Mouse (Mus musculus): ENCODE measurements at regions not wholly inside any gene's neighbourhood (a gene's known extent, or its start where the extent isn't known, plus 50 kb on each side); places are given as distances from the start of the nearest gene placed in this dataset.
"Not testable (repeated sequence)": the region's sequence is repeated elsewhere in the genome, so short reads cannot be mapped to it uniquely, and the experiment has no call there.

- H3K4me1 ChIP-seq (replicated peaks); H3K36me3 ChIP-seq; H3K27me3 ChIP-seq; H3K9ac ChIP-seq (replicated peaks); H3K4me3 ChIP-seq (replicated peaks); H3K27ac ChIP-seq; ATAC-seq (ENCODE audit: insufficient number of reproducible peaks, insufficient read depth, low FRiP score, low TSS enrichment, low read depth); H3K4me2 ChIP-seq: not testable (repeated sequence)
- whole genome bisulfite sequencing: 93% methylated on average over 2 of the region's 2 CpGs
- H3K9me3 ChIP-seq: peaks cover 14% of the 10 kb centered on the region
Observed at GRCm38 (mm10) chr15:38434239-38434638, 1008.9 kb downstream of the 4930447A16Rik start.
